Mouse (Mus musculus) hematopoietic stem cell, adult 5-6 weeks (primary cell): ENCODE data around the gene 1700015F17Rik. TPM values are rescaled to one million over a fixed set of nuclear protein-coding genes. Genes with fewer than 3 reads are reported as not detected.

ENCODE experiments used
- ATAC-seq, 2 experiments: fragments of 125-278 bp in 1 of 2; replicated peaks in 1 of 2; 2 replicates each; pipeline ENCODE4 v1.8.0; 2016 to 2017; ENCODE audit warnings: inconsistent platforms in 2 of 2, mild to moderate bottlenecking in 2 of 2, moderate number of reproducible peaks in 2 of 2, low read depth in 1 of 2, moderate TSS enrichment in 1 of 2; ENCODE audit not compliant: low FRiP score in 2 of 2, poor library complexity in 2 of 2, severe bottlenecking in 2 of 2, insufficient read depth in 1 of 2, low TSS enrichment in 1 of 2
- total RNA-seq: library from RNA; stranded (forward); fragments of 172-1452, 232-1000 nt; gene quantifications from 2 replicates; pipeline ENCODE4 v1.2.3, GENCODE M21; 2017

Gene 1700015F17Rik
- not detected in 2 replicates for total RNA-seq

GRCm38 (mm10) chr5:5479043-5479442 lies at the start of gene 1700015F17Rik:
1700015F17Rik (minus strand) TSS chr5:5479143.
- ATAC-seq = no peak

DNA sequence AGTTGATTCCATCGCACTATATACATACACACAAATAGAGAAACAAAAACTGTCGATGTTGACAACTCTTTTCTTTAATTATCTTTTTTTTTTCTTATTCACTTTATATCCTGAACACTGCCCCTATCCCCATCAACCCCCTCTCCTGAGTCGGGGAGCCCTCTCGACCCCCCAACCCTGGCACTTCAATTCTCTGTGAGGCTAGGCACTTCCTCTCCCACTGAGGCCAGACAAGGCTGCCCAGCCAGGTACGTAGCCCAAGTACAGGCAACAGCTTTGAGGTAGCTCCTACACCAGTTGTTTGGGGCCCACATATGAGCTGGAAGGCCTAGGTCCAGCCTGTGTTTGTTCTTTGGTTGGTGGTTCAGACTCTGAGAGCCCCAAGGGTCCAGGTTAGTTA lies 36.5 kb upstream of the 1700015F17Rik start:
- ATAC-seq = no peak

DNA sequence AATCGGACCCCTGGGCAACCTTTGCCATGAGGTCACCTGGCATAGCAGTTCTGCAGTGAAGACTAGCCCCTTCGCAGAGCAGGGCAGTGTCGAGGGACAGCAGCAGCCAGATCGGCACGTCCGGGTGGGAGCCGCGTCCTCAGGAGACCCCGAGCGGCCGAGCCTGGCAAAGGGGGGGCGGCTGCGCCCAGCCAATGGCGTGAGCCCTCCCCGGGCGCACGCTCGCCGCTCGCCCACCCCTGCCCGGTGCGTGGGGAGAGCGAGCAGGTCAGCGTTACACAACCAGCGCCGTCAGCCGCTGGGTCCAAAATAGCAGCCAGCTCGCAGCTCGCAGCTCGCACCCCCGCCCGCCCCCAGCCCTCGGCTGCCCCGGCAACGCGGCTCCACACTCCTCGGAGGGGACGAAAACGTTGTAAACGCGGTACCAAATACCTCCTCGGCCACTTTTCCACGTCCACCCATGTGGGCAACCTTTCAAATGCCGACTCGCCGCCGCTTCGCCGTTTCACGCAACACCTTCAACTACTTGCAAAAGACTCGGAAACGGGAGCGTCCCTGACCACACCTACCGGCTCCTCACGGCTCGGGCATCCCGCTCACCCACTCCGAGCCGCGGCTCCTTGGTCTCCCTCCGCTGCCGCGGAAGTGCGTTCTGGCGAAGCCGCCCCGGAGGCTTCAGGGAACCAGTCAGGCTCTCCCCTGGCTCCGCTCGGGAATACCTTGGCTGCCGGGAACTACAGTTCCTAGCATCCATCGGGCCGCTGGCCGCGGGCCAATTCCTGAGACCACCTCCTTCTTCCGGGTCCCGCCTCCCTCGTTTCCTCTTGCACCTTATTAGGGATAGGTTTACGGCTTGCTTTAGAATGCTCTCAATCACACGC lies 35.5 kb upstream of the 1700015F17Rik start, which contains the start of gene Cldn12:
Cldn12 (minus strand) TSS at position 763 of the 881 bp plus-strand sequence.
- peak; percentile 79 to 80 for ATAC-seq

DNA sequence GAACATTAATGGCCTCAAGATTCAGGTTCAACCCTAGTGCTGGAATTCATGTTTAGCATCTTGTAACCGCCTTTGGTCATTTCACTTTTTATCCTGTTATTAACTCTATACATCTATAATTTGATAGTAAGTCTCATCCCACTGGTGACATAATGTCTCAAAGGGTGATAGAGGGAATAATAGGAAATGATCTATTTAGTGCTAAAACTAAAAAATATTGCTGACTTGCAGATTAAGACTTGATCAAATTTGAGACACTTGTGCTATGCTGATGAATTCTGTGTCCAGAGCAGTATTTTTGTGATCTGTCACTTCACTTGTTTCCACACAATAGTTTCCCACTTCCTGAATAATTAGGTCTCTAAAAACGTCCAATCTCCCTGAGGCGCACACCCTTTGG lies 32.5 kb upstream of the 1700015F17Rik start:
- ATAC-seq = no peak

GRCm38 (mm10) chr5:5510989-5511388 lies 32.0 kb upstream of the 1700015F17Rik start:
- ATAC-seq = no peak

- no peak for ATAC-seq
Measured at GRCm38 (mm10) chr5:5510304-5510887, 31.5 kb upstream of the 1700015F17Rik start.

- ATAC-seq = no peak
Measured at GRCm38 (mm10) chr5:5508231-5508630, 29.3 kb upstream of the 1700015F17Rik start.

DNA sequence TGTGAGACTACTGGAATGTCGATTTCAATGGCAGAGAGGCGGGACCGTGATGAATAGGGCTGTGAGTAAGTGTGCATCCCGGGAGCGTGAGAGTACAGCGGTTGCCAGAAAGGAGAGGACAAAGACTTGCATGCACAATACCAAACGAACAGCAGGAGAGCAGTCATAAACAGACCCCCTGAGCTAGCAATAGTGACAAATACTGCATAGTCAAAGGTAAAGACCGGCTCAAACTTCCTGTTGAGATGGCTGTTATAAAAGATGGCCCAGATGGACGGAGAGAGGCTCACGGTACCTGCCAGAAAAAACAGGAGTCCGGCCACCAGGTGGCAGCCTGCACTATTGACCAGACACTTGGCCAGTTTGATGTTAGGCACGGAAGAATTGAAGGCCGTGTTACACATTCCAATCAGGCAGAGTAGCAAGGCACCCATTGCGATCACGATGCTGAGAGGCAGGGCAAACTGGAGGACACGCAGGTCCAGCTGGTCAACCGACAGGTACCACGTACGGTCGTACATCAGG lies 28.8 kb upstream of the 1700015F17Rik start:
- peak; percentile 69 to 71; a peak in 3 of 4 replicates for ATAC-seq

DNA sequence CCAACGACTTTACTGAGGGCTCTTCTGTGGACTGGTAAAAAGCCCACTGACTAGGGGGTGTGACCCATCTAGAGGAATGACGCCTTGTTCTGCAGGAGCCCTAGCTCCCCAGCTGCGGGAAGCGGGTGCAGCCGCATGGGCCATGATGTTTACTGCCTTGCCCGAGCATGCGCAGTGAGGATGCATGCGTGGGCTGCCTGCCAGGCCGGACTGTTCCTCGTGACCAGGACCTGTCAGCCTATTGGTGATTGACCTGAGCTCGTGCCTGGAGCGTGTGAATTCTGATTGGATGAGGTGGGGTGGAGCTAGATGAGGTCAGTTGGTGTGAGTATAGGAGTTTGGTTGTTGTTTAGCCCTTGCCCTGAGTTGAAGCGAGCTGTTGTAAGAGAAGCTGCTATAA lies 25.5 kb upstream of the 1700015F17Rik start:
- ATAC-seq = no peak

DNA sequence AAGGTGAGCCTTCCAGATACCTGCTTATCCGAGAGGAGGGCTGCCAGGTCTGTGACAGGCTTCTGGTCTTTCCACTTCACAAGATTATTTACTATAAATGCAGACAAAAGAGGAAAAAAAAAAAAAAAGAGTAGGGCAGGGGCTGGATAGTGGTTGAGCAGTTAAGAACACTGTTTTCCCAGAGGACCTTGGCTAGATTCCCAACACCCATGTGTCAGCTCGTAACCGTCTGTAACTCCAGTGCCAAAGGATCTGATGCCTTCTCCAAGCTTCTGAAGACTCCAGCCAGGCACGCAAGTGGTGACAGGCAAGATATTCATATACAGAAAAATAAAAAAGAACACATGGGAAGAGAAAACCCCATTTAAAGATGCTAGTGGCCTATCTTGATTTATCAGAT lies 24.4 kb upstream of the 1700015F17Rik start:
- ATAC-seq = no peak

- ATAC-seq = no peak
Measured at GRCm38 (mm10) chr5:5501583-5501982, 22.6 kb upstream of the 1700015F17Rik start.

DNA sequence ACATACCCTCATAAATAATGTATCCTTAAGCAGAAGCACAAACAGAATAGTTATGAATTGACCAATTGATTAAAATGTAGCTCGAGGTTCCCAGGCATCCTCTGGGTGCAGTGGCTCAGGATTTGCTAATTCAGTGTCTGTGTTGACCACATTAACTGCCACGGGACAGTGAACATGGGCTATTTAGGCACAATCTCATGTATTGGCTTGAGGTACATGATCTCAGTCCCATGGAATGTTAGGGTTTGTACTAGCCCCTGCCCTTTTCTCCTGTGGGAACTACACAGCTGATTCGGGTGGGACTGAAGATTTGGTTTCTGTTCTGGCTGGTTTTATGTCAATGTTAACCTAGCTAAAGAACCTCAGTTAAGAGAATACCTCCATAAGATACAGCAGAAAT lies 17.4 kb upstream of the 1700015F17Rik start:
- ATAC-seq = no peak

- no peak for ATAC-seq
Measured at GRCm38 (mm10) chr5:5495042-5495441, 16.1 kb upstream of the 1700015F17Rik start.

DNA sequence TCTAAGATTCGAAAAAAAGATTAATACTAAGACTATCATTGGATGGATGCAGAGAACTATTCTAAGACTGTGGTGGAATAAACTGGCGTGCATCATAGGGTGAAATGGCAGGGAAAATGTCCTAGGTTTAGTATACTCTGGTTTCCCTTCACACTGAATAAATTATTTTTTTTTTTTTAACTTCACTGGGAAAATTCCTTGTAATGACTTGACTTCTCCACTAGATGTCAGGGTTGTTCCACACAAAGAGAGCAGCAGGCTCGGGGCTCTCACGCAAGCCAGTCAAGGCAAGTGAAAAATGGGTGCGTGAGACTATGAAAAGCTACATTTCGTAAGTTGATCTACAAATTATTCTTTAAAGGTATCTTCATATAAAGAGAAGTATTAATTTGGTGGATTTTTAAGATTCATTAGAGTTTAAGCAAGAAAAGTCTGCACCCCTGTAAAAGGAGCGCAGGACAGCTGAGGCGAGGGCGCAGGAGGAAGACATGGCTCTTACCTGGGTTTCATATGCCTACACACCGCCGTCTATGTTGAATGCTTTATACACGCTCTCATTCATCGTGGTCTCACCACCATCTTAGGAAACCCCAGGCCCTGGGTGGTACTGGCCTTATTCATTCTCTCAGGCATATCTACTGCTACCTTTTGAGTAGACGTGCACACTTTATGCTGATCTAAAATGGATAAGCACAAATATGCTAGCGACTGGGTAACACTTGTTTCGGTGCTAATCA lies 15.5 kb upstream of the 1700015F17Rik start:
- ATAC-seq = peak; percentile 66 to 78; a peak in 3 of 4 replicates

DNA sequence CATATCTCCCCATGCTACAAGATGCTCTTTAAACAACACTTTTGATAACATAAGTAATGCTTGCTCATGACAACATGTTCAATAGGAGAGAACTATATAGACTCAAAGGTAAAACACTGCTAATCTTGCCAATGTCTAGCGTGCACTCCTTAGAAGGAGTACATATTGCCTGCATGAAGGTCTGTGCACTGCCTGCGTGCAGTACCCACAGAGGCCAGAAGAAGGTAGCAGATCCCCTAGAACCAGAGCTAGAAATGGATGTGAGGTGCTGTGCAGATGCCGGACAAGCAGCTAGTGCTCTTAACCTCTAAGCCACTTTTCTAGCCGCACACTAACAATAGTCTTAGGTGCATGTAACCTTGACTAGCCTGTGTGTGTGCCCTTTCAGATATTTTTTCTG lies 13.2 kb upstream of the 1700015F17Rik start:
- ATAC-seq = no peak

- no peak for ATAC-seq
Measured at GRCm38 (mm10) chr5:5486071-5486470, 7.1 kb upstream of the 1700015F17Rik start.

DNA sequence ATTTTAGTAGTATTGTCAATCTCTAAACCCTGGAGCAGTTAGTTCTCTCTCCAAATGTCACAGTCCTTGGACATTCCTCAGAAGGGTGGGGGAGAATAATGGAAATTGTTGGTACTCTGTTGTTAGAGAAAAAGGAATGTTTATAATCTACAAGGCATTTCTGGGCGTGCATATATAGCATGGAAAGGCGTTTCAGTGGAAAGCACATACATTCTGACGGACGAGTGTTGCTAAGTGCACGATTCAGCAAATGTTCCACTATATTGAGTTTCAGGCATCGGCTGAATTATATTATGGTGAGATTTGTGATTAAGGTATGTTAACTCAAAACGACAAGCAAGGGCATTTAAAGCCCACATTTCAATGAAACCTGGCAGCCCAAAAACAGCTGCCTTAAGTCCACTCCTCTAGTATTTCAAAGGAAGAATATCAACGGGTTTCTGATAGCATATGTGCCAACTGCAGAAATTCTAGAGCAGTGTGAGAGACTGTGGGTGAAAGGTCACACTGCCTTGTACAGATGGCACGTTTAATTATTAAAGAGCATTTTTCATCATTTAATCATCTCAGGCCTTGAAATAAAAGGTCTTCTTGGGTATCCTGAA lies 4.4 kb upstream of the 1700015F17Rik start:
- no peak for ATAC-seq
